Mouse (Mus musculus) neural tube, embryonic 14.5 days (tissue): Measurements from ENCODE around the gene Myocos. TPM values are rescaled to one million over a fixed set of nuclear protein-coding genes. Genes with fewer than 3 reads are reported as not detected.
"Not testable (repeated sequence)": the region's sequence is repeated elsewhere in the genome, so short reads cannot be mapped to it uniquely, and the experiment has no call there.

Experiments used
- ATAC-seq: fragments of 200-750 bp; cut with Nextera tagmentation; 2 replicates; pipeline ENCODE4 v1.8.0; 2017; ENCODE audit warnings: low read depth, mild to moderate bottlenecking, moderate TSS enrichment, moderate library complexity
- H3K27ac ChIP-seq: fragments of 300-500 bp; sonication (generic); 2 replicates; pipeline ENCODE4 v1.5.1; 2014; ENCODE audit warnings: low read depth, mild to moderate bottlenecking, control low read depth, low read length, moderate library complexity, mixed read lengths
- H3K27me3 ChIP-seq: fragments of 300-500 bp; sonication (generic); 2 replicates; pipeline ENCODE4 v1.6.1; 2014; ENCODE audit warnings: low read length; ENCODE audit not compliant: control insufficient read depth, insufficient read depth
- H3K36me3 ChIP-seq: fragments of 300-500 bp; sonication (generic); 2 replicates; pipeline ENCODE4 v1.6.1; 2014; ENCODE audit warnings: low read length, mixed read lengths; ENCODE audit not compliant: control insufficient read depth, insufficient read depth
- H3K4me1 ChIP-seq: fragments of 300-500 bp; sonication (generic); 2 replicates; pipeline ENCODE4 v1.6.1; 2014; ENCODE audit warnings: low read length; ENCODE audit not compliant: control insufficient read depth, insufficient read depth
- H3K4me2 ChIP-seq: fragments of 300-500 bp; sonication (generic); 2 replicates; pipeline ENCODE4 v1.6.1; 2014; ENCODE audit warnings: mild to moderate bottlenecking, low read depth, low read length, control low read depth
- H3K4me3 ChIP-seq: fragments of 300-500 bp; sonication (generic); 2 replicates; pipeline ENCODE4 v1.5.1; 2014; ENCODE audit warnings: low read depth, low read length, control low read depth, mixed read lengths
- H3K9ac ChIP-seq: fragments of 300-500 bp; sonication (generic); replicated peaks from 2 replicates; pipeline ENCODE4 v1.6.1; 2014; ENCODE audit warnings: low read depth, mild to moderate bottlenecking, control low read depth, low read length, mixed read lengths
- H3K9me3 ChIP-seq: fragments of 300-500 bp; sonication (generic); 2 replicates; pipeline ENCODE4 v1.6.1; 2016; ENCODE audit warnings: low read length; ENCODE audit not compliant: control insufficient read depth
- WGBS: fragments of 180-500 bp; shearing (Covaris S2); extraction: QIAGEN DNeasy Blood & Tissue Kit; methylation state at CpG from one replicate; pipeline ENCODE4 v1.1.7; 2014; 5-methylcytosine and 5-hydroxymethylcytosine counted together
- polyA plus RNA-seq: library from polyadenylated mRNA; unstranded; fragments of >200 nt; fragmentation: Nextera tagmentation; extraction: Ambion mirVana; gene quantifications from 2 replicates; pipeline ENCODE4 v1.2.1, GENCODE M21; 2014

Myocos gene
- polyA plus RNA-seq, 1 experiment from 2014 or later, result not detected

- not testable (repeated sequence) for H3K27me3 ChIP-seq, ATAC-seq, H3K4me1 ChIP-seq, H3K4me3 ChIP-seq, H3K9me3 ChIP-seq, H3K36me3 ChIP-seq, H3K27ac ChIP-seq, H3K9ac ChIP-seq, H3K4me2 ChIP-seq
- WGBS, result 81% methylated on average over 4 of the region's 4 CpGs
Observed at GRCm38 (mm10) chr1:162627821-162628220, 30.2 kb downstream of the Myocos start.

- H3K27me3 ChIP-seq, result no peaks in the 10 kb centered on the region
- no peak overlapping the region for H3K4me2 ChIP-seq
- 54% methylated on average over 7 of the region's 7 CpGs for WGBS
- ATAC-seq, result no peak
- no peak overlapping the region for H3K27ac ChIP-seq
- H3K9me3 ChIP-seq, result no peaks in the 10 kb centered on the region
- H3K4me1 ChIP-seq, result peaks cover 7% of the 10 kb centered on the region; the same call in 1 of the 2 replicates
- no peaks in the 10 kb centered on the region for H3K36me3 ChIP-seq
- H3K4me3 ChIP-seq, result no peak overlapping the region
- H3K9ac ChIP-seq, result no peak overlapping the region
Observed at GRCm38 (mm10) chr1:162625229-162625628, 32.8 kb downstream of the Myocos start.

- H3K9ac ChIP-seq, result no peak overlapping the region
- no peaks in the 10 kb centered on the region for H3K27me3 ChIP-seq
- H3K27ac ChIP-seq, result no peak overlapping the region
- H3K4me1 ChIP-seq, result peaks cover 7% of the 10 kb centered on the region; the same call in 1 of the 2 replicates
- no peaks in the 10 kb centered on the region for H3K9me3 ChIP-seq
- H3K4me2 ChIP-seq, result no peak overlapping the region
- no peak overlapping the region for H3K4me3 ChIP-seq
- 11% methylated on average over 4 of the region's 4 CpGs for WGBS
- H3K36me3 ChIP-seq, result no peaks in the 10 kb centered on the region
- 0 out of 2 replicates have a peak, but pooled peaks have one; percentile 14 for ATAC-seq
Observed at GRCm38 (mm10) chr1:162623895-162624294, 34.1 kb downstream of the Myocos start.

GRCm38 (mm10) chr1:162620487-162620886 lies 37.5 kb downstream of the Myocos start:
- Histone ChIP-seq H3K9me3 (no peaks in the 10 kb centered on the region), H3K9ac (no peak overlapping the region), H3K4me2 (no peak overlapping the region), H3K4me1 (peaks cover 7% of the 10 kb centered on the region; the same call in 1 of the 2 replicates), H3K27me3 (no peaks in the 10 kb centered on the region), H3K36me3 (no peaks in the 10 kb centered on the region), H3K4me3 (no peak overlapping the region), H3K27ac (no peak overlapping the region)
- ATAC-seq, result no peak
- WGBS, result 73% methylated on average over 4 of the region's 4 CpGs

GRCm38 (mm10) chr1:162615511-162615910 lies 42.5 kb downstream of the Myocos start:
- WGBS, result 78% methylated on average over 1 of the region's 1 CpGs
- Histone ChIP-seq H3K4me3 (no peak overlapping the region), H3K4me2 (no peak overlapping the region), H3K36me3 (no peaks in the 10 kb centered on the region), H3K9ac (no peak overlapping the region), H3K9me3 (no peaks in the 10 kb centered on the region), H3K27ac (no peak overlapping the region), H3K4me1 (no peaks in the 10 kb centered on the region), H3K27me3 (no peaks in the 10 kb centered on the region)
- ATAC-seq, result peak; percentile 93

GRCm38 (mm10) chr1:162611191-162611590 lies 46.8 kb downstream of the Myocos start:
- Histone ChIP-seq H3K4me2 (no peak overlapping the region), H3K9me3 (no peaks in the 10 kb centered on the region), H3K27ac (no peak overlapping the region), H3K36me3 (no peaks in the 10 kb centered on the region), H3K4me3 (no peak overlapping the region), H3K9ac (no peak overlapping the region), H3K4me1 (no peaks in the 10 kb centered on the region), H3K27me3 (no peaks in the 10 kb centered on the region)
- WGBS, result 45% methylated on average over 4 of the region's 4 CpGs
- ATAC-seq, result no peak

- H3K9me3 ChIP-seq, result no peaks in the 10 kb centered on the region
- H3K9ac ChIP-seq, result no peak overlapping the region
- no peak for ATAC-seq
- no peak overlapping the region for H3K4me2 ChIP-seq
- no peaks in the 10 kb centered on the region for H3K27me3 ChIP-seq
- H3K4me3 ChIP-seq, result no peak overlapping the region
- WGBS, result 52% methylated on average over 9 of the region's 9 CpGs
- no peaks in the 10 kb centered on the region for H3K36me3 ChIP-seq
- H3K4me1 ChIP-seq, result no peaks in the 10 kb centered on the region
- H3K27ac ChIP-seq, result no peak overlapping the region
Observed at GRCm38 (mm10) chr1:162609633-162610250, 48.3 kb downstream of the Myocos start.

- Histone ChIP-seq H3K36me3 (no peaks in the 10 kb centered on the region), H3K9ac (no peak overlapping the region), H3K4me3 (no peak overlapping the region), H3K27me3 (no peaks in the 10 kb centered on the region), H3K4me1 (no peaks in the 10 kb centered on the region), H3K27ac (no peak overlapping the region), H3K9me3 (no peaks in the 10 kb centered on the region), H3K4me2 (no peak overlapping the region)
- 7% methylated on average over 1 of the region's 1 CpGs for WGBS
- no peak for ATAC-seq
Observed at GRCm38 (mm10) chr1:162608127-162608526, 49.9 kb downstream of the Myocos start.

GRCm38 (mm10) chr1:162601288-162601687 lies 56.7 kb downstream of the Myocos start:
- ATAC-seq, result peak; percentile 84
- WGBS, result 19% methylated on average over 4 of the region's 4 CpGs

More at GRCm38 (mm10) chr1:162601288-162601687, 56.7 kb downstream of the Myocos start:
- Histone ChIP-seq H3K36me3 (peaks cover 4% of the 10 kb centered on the region; the same call in 1 of the 2 replicates), H3K4me2 (no peak overlapping the region), H3K4me1 (no peaks in the 10 kb centered on the region), H3K4me3 (no peak overlapping the region), H3K27me3 (no peaks in the 10 kb centered on the region), H3K27ac (no peak overlapping the region; the same call in 1 of the 2 replicates), H3K9ac (no peak overlapping the region), H3K9me3 (no peaks in the 10 kb centered on the region)
